Mouse (Mus musculus): ENCODE results near the gene Ccdc34.

DNA sequence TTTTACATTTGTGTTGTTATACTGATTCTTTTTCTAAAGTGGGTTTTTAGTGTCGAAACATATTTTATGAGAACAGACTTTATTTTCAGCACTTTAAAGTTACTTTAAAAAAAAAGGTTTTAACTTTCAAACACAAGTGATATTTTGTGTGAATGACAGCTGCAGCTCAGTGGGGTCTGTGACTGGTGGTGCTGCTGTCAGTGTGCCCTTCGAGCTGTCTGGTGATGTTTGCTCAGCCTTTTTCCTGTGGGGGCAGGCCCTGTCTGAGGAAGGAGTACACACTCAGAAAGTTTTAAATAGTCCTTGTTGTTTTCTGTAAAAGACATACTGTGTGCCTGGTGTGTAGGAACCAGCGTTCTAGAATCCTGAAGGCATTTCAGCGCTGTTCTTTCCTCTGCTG, 19.0 kb downstream of the Ccdc34 start:
- TF ChIP-seq CTCF (IDR thresholded peaks at IDR 0.05; ENCODE audit: low read depth, low read length): no peak
- no peak for TF ChIP-seq TAL1 (conservative IDR thresholded peaks at IDR 0.05; ENCODE audit: low read depth, low read length)
- TF ChIP-seq GATA1 (IDR thresholded peaks at IDR 0.05; ENCODE audit: borderline replicate concordance, low read length): no peak
- TF ChIP-seq POLR2AphosphoS5 (IDR thresholded peaks at IDR 0.05; ENCODE audit: insufficient replicate concordance, low read depth, low read length): no peak
- no peak for TF ChIP-seq GATA2 (IDR thresholded peaks at IDR 0.05; ENCODE audit: borderline replicate concordance, low read depth, low read length)

Data from G1E (cell line).